Mouse (Mus musculus): ENCODE results near the gene Cdc37.
A peak's percentile ranks its signal among the peaks of the same experiment; 100 is the strongest.

The Cdc37 gene

DNA sequence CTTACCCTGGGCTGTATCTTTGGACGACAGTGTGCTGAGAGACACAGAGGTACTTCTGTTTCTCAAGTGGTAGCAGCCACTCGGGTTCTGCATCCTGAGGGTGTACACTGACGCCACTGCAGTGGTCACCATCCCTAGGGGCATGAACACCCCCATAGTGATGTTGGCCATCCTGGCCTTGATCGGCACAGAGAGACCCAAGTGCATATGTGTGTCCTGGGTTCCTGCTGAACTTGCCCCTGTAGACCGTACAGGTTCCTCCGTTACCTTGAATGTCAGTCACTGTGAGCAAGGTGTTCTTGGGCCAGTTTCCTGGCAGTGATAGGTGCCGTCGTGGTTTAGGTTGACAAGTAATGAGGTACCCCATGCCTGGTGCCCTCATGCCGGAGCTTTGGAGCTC is 56.4 kb downstream of the Cdc37 start:
- DNase-seq, result no peak

DNA sequence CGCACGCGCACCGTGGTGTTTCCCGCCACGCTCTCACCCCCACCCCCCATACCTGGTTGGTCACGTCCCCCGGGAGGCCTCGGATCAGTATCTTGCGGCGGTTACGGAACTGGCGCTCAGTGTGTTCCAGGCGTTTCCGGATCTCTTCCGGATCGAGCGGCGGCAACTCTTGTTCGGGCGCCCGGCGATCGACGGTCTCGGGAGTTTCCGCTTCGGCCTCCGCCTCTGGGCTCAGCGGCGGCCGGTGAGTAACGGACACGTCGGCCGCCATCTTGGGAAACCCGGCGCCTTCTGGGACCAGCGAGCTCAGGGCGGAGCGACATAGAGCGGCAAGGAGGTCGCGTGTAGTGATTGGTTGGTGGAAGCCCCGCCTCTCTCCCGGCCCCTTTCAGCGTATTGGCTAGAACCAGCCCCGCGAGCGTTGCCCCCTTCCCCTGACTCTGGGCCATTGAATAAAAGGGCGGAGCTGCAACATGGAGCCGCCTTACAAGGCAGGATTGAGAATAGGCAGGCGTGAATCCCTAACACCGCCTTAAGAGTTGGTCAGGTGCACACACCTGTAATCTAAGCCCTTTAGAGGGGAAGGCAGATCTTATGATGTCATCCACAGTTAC is 58.0 kb downstream of the Cdc37 start, which contains the start of the genes Gm38431 and Raver1:
Gm38431 (minus strand) TSS at position 291 of the 614 bp plus-strand sequence.
Raver1 (minus strand) TSS at position 302 of the 614 bp plus-strand sequence.
- peak; percentile 97 for DNase-seq

DNA sequence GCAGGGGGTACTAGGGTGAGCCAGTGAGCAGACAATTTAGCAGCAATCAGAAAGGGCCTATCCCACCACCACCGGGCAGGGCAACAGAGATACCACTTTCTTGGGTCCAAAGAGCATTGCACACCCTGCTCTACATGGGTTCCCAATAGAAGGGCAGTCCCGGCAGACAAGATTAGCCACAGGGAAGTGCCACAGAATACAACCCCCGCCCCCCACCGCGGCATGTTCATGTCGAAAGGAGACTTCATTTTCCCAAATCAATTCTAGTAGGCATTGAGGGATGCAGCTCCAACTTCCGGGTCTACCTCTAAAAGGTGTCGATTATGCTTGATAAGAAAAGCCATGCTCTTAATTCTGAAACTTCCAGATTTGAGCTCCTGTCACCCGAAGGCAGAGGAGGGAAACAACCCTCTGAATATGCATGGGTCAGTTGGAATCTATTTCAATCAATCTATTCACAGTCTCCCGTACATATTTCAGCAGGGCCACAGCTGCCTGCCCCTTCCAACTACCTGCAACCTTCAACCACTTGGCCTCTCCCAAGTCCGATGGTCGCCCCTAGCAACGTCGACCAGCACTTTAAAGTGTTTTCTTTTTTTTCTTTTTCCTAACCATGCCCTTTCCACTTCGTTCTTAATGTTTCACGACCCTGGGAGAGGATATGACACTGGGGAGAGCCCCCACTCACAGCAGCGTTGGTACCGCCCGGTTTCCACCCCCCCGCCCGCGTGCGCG is 58.6 kb downstream of the Cdc37 start:
- DNase-seq, result no peak

DNA sequence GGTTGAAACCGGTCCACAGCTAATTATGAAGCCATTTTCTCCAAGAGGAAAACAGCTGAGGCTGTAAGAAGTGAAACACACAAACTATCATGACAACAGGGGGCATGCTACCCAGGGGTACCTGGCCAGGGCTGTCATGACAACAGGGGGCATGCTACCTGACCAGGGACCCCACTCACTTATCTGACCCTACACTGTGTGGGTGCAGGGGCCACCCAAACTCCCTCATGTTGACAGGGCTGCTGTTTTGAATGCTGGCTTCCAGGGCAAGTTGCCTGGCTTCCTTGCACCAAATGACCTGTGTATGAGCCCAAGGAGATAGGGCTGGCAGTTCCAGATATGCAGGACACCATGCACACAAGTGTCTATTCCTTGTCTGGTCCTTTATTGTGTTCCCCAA is 59.2 kb downstream of the Cdc37 start:
- no peak for DNase-seq

DNA sequence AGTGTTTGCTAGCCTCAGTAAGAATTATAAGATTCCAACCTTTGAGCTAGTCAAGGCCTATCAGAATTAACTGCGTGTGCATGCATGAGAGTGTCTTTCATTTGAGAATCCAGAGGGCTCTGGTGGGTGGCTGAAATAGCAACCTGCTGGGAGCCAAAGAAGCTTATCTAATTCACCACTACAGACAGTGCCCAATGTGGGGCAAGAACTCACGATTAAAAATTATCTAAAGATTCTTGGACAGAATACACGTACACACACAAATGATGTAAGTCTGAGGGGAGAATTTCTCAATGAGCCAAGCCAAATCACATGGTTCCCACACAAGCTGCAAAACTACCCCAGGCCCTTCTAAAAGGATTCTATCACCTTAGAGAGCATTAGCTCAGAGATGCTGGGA is 66.5 kb downstream of the Cdc37 start:
- no peak for DNase-seq
